ENCODE assay signal across 8 mouse cellular contexts in the genomic region with DNA sequence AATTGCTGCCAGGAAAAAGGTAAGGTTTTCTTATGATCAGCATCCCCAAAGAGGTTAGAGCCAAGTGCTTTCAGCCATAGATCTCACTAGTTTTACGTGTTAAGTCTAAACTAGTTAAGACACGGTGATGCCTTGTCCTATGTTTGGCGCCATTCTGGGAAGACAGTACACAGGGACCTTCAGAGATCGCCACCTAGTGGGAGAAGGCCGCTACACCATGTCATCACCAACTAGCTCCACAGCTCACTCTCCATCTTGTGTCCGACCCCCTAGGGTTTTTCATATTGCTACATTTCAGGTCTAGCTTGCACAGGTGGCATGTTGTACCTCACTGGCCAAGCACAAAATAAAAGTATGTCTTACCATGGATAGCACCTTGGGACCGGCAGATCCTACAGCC. TPM values are rescaled to one million over a fixed set of nuclear protein-coding genes. Genes with fewer than 3 reads are reported as not detected.
DNase-seq lines count a peak whose midpoint lies in the region; ATAC-seq lines count a peak whose summit lies in the region.

No protein-coding gene starts in this region.

- 0 out of 2 replicates have a peak, but pooled peaks have one; percentile 60 for ATAC-seq in intestine, embryonic 14.5 days (replicated peaks; ENCODE audit: low FRiP score, low TSS enrichment, low read depth)
- peak; percentile 54; the same call in 1 of the 2 replicates for ATAC-seq in midbrain, embryonic 15.5 days (replicated peaks)

- H3K27me3 ChIP-seq in intestine, embryonic 14.5 days (replicated peaks; ENCODE audit: control insufficient read depth, insufficient read depth, low read length): no peaks in the 10 kb centered on the region
- H3K27me3 ChIP-seq in midbrain, embryonic 15.5 days (replicated peaks): no peaks in the 10 kb centered on the region

- no peaks in the 10 kb centered on the region for H3K9me3 ChIP-seq in intestine, embryonic 14.5 days (ENCODE audit: control insufficient read depth, low read length)
- no peaks in the 10 kb centered on the region for H3K9me3 ChIP-seq in midbrain, embryonic 15.5 days

- intact Hi-C loops in left cerebral cortex, postnatal 14 days (cut with DNase I): loop anchor here (5.0 to 10.0 kb wide), 2 partner anchors 57 to 124 kb away; no protein-coding TSS in a partner anchor

- no peak overlapping the region for H3K4me3 ChIP-seq in intestine, embryonic 14.5 days (ENCODE audit: low read depth, low read length)
- no peak overlapping the region for H3K4me3 ChIP-seq in midbrain, embryonic 15.5 days

- no peaks in the 10 kb centered on the region for H3K36me3 ChIP-seq in intestine, embryonic 14.5 days (ENCODE audit: control insufficient read depth, insufficient read depth, low read length)
- H3K36me3 ChIP-seq in midbrain, embryonic 15.5 days (replicated peaks): no peaks in the 10 kb centered on the region

- H3K27ac ChIP-seq in intestine, embryonic 14.5 days (ENCODE audit: low read depth): no peak overlapping the region
- no peak overlapping the region for H3K27ac ChIP-seq in midbrain, embryonic 15.5 days

- no peaks in the 10 kb centered on the region for H3K4me1 ChIP-seq in intestine, embryonic 14.5 days (replicated peaks; ENCODE audit: control insufficient read depth, insufficient read depth, low read length)
- no peaks in the 10 kb centered on the region for H3K4me1 ChIP-seq in midbrain, embryonic 15.5 days

- DNase-seq in ovary, postnatal 10 days (ENCODE audit: low spot score): peak; percentile 37
- no peak for DNase-seq in ovary, adult 18-20 months (ENCODE audit: low spot score)
- peak; percentile 71 for DNase-seq in cerebellum, adult 9-11 months
- peak; percentile 29 to 87 for DNase-seq in frontal cortex, adult 2 months (ENCODE audit: extremely low spot score in 1 of 2, low spot score in 1 of 2)
- peak; percentile 86 for DNase-seq in intestine, embryonic 14.5 days (ENCODE audit: low spot score)
- DNase-seq in left cerebral cortex, postnatal 14 days (ENCODE audit: low spot score in 2 of 2): peak; percentile 78 to 87
- peak; percentile 49 to 83 for DNase-seq in spleen, postnatal 10 days (ENCODE audit: low spot score in 2 of 2)

- WGBS in intestine, embryonic 14.5 days: 17% methylated on average over 7 of the region's 7 CpGs
- WGBS in midbrain, embryonic 15.5 days: 17% methylated on average over 7 of the region's 7 CpGs

- H3K4me2 ChIP-seq in intestine, embryonic 14.5 days (ENCODE audit: low read length): no peak overlapping the region
- H3K4me2 ChIP-seq in midbrain, embryonic 15.5 days: no peak overlapping the region

- no peak overlapping the region for H3K9ac ChIP-seq in intestine, embryonic 14.5 days (ENCODE audit: low read length)
- H3K9ac ChIP-seq in midbrain, embryonic 15.5 days: no peak overlapping the region

RNA-seq across cellular contexts. Expression of a gene that starts 8.6 kb away (rescaled TPM):
- polyA plus RNA-seq in frontal cortex, adult 2 months (2012; rRNA removed): 0.02 TPM in 2 replicates
- polyA plus RNA-seq in intestine, embryonic 14.5 days (2014; fragmentation: Nextera tagmentation; extraction: Ambion mirVana): 0.35 and 0.47 TPM in 2 replicates
- under 1 TPM in 1 of 2 experiments, not detected in 1; 0.08 TPM for total RNA-seq in left cerebral cortex, postnatal 14 days (2021)
- 0.30 and 0.33 TPM in 2 replicates for polyA plus RNA-seq in midbrain, embryonic 15.5 days (2015; fragmentation: Nextera tagmentation; extraction: Ambion mirVana)

RNA-seq across cellular contexts. Expression of a gene that starts 9.2 kb away (rescaled TPM):
- polyA plus RNA-seq in frontal cortex, adult 2 months (2012; rRNA removed): 0.16 and 0.42 TPM in 2 replicates
- polyA plus RNA-seq in intestine, embryonic 14.5 days (2014; fragmentation: Nextera tagmentation; extraction: Ambion mirVana): 1.8 TPM in 2 replicates
- total RNA-seq in left cerebral cortex, postnatal 14 days (2021): 1 to 10 TPM; 1.4 to 1.9 TPM
- 0.06 and 0.11 TPM in 2 replicates for polyA plus RNA-seq in midbrain, embryonic 15.5 days (2015; fragmentation: Nextera tagmentation; extraction: Ambion mirVana)

RNA-seq across cellular contexts. Expression of a gene that starts 40.5 kb away (rescaled TPM):
- polyA plus RNA-seq in frontal cortex, adult 2 months (2012; rRNA removed): 49.8 and 56.4 TPM in 2 replicates
- 147 and 151 TPM in 2 replicates for polyA plus RNA-seq in intestine, embryonic 14.5 days (2014; fragmentation: Nextera tagmentation; extraction: Ambion mirVana)
- total RNA-seq in left cerebral cortex, postnatal 14 days (2021): 10 to 100 TPM; 12.9 to 15.2 TPM
- polyA plus RNA-seq in midbrain, embryonic 15.5 days (2015; fragmentation: Nextera tagmentation; extraction: Ambion mirVana): 59.1 and 60.3 TPM in 2 replicates
